Mouse (Mus musculus): ENCODE data around the gene Ttll9.

Gene Ttll9

DNA sequence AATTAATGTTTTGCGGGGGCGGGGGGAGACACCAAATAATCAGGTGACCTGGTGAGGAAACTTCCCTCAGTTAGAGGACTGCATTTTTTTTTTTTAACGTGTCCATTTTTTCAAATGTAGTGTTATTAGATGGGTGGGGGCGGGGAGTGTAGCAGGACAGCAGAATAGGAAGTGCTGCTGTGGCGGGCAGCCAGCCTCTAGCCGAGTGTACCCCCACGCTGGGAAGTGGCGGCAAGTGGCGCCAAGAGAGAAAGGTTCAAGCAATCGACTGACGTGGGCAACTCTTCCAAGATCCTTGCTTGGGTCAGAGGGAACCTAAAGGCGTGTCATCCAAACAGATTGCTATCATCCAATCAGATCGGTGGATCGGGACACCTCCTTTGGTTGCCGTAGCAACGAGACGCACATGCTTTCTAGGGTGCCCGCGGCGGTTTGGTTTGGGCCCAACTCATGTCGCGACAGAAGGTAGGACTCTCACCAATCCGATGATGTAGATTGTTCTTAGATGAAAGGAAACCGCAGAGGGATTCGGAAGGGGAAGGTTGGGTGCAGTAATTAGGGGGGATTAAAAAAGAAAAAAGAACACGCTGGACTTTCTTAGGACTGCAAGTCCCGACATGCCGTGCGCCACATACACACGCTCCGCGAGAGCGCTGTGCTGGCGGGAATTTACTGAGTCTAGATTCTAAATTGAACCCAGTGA lies at the start of gene Ttll9:
Gene Ttll9, plus strand, starts transcription at position 395 of the 703 bp plus-strand sequence.
- DNase-seq (ENCODE audit: low spot score): peak; percentile 66

- no peak for DNase-seq (ENCODE audit: low spot score)
Measured at GRCm38 (mm10) chr2:152913471-152913870, 48.8 kb upstream of the Ttll9 start.

- DNase-seq (ENCODE audit: low spot score): peak; percentile 77
Measured at GRCm38 (mm10) chr2:152914310-152915120, 47.8 kb upstream of the Ttll9 start.

GRCm38 (mm10) chr2:152915453-152915852 lies 46.8 kb upstream of the Ttll9 start:
- no peak for DNase-seq (ENCODE audit: low spot score)

- no peak for DNase-seq (ENCODE audit: low spot score)
Measured at GRCm38 (mm10) chr2:152916111-152916510, 46.2 kb upstream of the Ttll9 start.

GRCm38 (mm10) chr2:152917671-152918070 lies 44.6 kb upstream of the Ttll9 start:
- DNase-seq (ENCODE audit: low spot score): no peak

DNA sequence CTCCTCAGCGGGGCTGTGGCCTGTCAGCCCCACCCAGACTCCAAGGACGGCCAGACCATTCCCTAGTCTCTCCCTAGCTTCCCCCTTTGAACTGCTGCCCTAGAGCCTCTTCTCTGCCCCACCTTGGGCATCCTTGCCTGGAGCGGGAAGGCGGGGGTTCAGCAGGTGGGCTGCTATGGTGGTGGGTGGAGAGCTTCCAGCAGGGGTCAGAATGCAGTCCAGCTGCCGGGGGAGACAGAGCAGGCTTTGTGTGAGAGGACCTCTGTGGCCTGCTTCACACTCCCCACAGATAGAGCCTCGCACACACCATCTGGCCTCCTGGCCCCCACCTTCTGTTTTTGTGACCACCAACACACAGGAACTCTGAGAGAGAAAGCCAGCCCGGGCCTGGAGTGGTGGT lies 39.9 kb upstream of the Ttll9 start:
- DNase-seq (ENCODE audit: low spot score): no peak

DNA sequence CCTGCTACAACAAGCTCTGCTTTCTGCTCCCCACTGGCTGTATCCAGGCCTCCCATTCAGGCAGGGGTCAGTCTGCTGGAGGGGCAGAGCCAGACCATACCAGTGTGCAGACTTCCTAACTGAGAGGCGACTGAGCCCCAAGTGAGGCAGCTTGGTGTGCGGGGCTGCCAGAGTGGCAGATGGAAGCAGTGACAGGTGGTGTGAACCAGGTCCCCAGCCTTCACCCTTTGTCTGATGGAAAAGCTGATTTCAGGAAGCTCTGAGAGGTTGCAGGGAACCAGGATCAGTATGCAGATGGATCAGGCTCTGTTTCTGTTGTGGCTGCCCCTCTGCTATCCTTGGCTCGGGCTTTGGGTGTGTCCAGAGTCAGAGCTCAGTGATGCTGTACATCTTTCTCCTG lies 38.7 kb upstream of the Ttll9 start:
- no peak for DNase-seq (ENCODE audit: low spot score)

DNA sequence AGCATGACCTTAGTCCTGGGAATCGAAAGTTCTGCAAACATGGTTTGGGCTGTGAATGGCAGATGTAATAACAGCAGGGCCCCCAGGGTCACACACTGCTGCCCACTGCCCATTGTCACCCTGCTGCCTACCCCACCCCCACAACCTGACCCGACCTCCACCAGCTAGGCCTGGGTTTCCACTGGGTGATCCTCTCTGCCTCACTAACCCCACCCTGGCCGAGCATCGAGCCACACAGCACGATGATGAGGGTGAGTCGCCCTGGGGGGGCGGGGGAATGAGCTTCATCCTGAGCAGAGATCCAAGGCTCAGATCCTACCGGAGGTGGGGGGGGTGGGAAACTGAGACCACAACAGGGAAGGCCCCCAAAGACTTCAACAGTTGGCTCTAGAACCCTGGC lies 38.2 kb upstream of the Ttll9 start:
- DNase-seq (ENCODE audit: low spot score): no peak

DNA sequence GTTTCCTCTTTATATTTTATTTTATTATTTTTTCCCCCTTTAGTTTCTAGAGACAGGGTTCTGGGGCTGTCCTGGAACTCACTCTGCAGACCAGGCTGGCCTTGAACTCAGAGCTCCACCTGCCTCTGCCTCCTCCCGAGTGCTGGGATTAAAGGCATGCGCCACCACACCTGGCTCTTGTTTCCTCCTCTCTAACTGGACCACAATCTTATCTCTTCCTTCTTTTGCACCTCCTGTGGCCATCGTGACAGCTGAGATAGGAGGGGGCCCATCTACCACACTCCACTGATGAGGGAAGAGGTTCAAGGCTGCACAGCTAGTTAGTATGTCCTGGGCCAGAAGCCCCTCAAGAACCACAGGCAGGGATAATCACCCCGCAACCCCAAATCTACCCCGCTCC lies 37.7 kb upstream of the Ttll9 start:
- no peak for DNase-seq (ENCODE audit: low spot score)

- DNase-seq (ENCODE audit: low spot score): peak; percentile 37
Measured at GRCm38 (mm10) chr2:152925189-152925872, 37.0 kb upstream of the Ttll9 start.

- no peak for DNase-seq (ENCODE audit: low spot score)
Measured at GRCm38 (mm10) chr2:152926896-152927295, 35.4 kb upstream of the Ttll9 start.

GRCm38 (mm10) chr2:152927371-152927770 lies 34.9 kb upstream of the Ttll9 start:
- no peak for DNase-seq (ENCODE audit: low spot score)

- no peak for DNase-seq (ENCODE audit: low spot score)
Measured at GRCm38 (mm10) chr2:152928219-152928987, 33.9 kb upstream of the Ttll9 start.

GRCm38 (mm10) chr2:152928988-152929370 lies 33.3 kb upstream of the Ttll9 start:
- DNase-seq (ENCODE audit: low spot score): no peak

DNA sequence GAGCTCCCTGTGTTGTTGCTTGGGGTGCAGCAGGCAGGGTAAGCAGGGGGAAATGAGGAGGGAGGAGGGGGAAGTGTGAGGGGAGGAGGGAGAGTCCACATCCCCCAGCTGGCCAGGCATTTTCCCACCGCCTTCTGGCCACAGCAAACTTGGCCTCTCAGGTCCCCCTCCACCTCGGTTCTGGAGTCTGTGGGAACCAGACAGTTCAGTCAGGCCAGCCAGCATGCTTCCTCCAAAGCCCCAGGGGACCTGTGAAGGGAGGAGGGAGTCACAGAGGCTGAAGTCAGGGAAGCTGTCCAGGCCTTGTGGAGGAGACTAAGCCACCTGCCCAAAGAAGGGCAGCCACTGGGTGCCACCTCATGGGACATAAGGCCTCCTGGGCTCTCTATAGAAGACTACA lies 32.0 kb upstream of the Ttll9 start:
- no peak for DNase-seq (ENCODE audit: low spot score)

- DNase-seq (ENCODE audit: low spot score): no peak
Measured at GRCm38 (mm10) chr2:152931456-152932160, 30.7 kb upstream of the Ttll9 start.

- peak; percentile 35 for DNase-seq (ENCODE audit: low spot score)
Measured at GRCm38 (mm10) chr2:152933048-152933447, 29.2 kb upstream of the Ttll9 start, which contains the start of gene Foxs1. Gene Foxs1 (minus strand): TSS chr2:152933208.

DNA sequence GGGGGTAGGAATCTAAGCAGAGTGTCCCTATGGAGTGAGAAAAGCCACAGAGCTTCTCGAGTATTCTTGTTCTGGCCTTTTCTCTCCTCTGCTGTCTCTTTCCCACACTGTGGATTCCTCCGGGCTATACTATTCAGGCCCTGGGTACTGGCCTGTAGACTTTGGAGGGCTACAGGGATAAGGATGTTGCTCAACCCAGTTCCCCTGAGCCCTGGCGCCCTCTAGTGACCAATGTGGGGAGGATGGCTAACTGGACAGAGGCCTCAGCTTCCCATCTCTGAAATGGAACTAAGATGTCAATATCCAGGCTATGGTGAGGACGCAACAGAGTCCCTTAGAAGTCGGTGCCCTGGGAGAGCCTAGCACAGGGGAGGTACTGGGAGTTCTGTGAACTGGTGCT lies 28.7 kb upstream of the Ttll9 start:
- peak; percentile 51 for DNase-seq (ENCODE audit: low spot score)

- DNase-seq (ENCODE audit: low spot score): no peak
Measured at GRCm38 (mm10) chr2:152939846-152940245, 22.4 kb upstream of the Ttll9 start.

DNA sequence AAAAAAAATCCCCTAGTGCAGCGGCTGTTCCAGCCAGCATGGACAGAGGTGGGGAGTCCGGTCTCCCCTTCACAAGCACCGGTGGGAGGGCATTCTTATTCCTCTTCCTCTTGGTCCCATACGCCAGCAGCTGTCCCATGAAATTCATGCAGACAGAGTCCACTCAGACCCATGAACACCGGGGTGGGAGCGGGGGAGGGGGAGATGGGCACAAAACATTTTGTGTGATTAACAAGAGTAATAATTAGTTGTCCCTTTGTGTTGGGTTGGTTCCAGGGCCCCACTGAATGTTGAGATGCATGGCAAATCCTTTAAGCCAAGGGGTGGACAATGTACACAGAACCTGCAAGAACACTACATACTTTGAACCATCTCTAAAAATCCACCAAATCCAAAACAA lies 21.2 kb upstream of the Ttll9 start:
- no peak for DNase-seq (ENCODE audit: low spot score)

Data from lung, postnatal 25 days (tissue).